Mouse (Mus musculus): ENCODE data around the gene Gm21974.
"Not testable (repeated sequence)": the region's sequence is repeated elsewhere in the genome, so short reads cannot be mapped to it uniquely, and the experiment has no call there.

The Gm21974 gene

DNA sequence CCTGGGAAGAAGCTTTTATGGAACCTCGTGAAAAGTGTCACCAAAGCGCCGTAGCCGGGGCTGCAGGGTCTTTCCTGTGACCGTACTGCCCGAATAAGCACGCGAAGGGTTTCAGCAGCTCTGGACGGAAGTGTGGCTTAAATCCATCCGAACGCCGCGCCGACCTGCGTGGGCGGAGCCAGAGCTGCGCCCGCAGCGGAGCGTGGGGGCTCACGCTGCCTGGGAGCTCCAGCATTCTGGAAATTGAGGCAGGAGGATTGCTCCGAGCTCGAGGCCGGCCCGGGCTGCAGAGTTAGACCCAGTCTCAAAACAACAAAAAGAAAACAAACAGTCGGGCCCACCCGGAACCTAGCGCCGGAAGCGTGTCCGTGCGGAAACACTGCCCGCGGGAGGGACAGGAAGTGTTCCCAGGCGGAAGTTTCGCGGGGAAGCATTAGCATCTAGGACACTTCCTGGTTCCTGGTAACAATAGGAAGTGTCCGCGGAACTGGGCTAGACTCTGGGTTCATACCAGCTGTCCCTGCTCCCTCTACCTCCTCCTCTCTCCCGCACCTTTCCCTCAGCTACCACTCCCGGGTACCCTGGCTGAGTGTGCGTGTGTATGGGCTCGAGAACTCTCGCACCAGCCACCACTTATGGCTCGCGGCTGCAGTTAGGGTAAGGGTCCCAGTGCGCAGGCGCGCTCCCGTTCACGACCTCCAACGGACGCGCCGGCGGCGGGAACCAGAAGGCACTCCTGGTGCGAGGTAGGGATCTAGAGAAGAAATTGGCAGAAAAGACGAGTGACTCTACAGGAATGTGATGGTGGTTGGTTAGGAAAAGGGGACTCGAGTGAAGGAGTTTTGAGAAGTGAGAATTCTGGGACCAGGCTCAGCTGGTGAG lies 18.5 kb downstream of the Gm21974 start, which contains the start of gene Zfp668:
TSS of gene Zfp668 (minus strand) at position 362 of the 882 bp plus-strand sequence.
- DNase-seq (ENCODE audit: low read depth, low spot score): peak; percentile 94

DNA sequence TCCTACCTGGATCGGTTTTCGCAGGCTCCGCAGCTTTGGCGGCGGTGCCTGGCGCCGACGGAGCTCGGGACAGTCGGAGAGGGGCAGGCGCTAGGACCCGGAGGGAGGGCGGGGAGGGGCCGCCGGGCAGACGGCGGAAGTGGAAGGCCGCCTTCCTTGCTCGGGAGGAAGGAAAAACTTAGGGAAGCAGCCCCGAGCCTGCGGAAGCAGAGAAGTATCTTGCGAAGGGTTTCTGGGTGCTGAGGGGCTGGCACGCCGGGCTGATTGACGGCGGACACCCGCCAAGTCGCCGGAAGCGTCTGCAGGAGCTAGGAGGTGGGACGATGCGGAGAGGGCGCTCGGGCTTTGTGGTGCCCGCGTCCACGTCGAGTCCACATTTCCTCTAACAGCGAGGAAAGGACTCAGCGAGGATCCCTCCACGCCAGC lies 19.2 kb downstream of the Gm21974 start, which contains the start of gene Zfp646:
TSS of gene Zfp646 (plus strand) at position 181 of the 426 bp plus-strand sequence.
- peak; percentile 90 for DNase-seq (ENCODE audit: low read depth, low spot score)

GRCm38 (mm10) chr7:127875627-127876001 lies 19.6 kb downstream of the Gm21974 start:
- DNase-seq (ENCODE audit: low read depth, low spot score): peak; percentile 94

DNA sequence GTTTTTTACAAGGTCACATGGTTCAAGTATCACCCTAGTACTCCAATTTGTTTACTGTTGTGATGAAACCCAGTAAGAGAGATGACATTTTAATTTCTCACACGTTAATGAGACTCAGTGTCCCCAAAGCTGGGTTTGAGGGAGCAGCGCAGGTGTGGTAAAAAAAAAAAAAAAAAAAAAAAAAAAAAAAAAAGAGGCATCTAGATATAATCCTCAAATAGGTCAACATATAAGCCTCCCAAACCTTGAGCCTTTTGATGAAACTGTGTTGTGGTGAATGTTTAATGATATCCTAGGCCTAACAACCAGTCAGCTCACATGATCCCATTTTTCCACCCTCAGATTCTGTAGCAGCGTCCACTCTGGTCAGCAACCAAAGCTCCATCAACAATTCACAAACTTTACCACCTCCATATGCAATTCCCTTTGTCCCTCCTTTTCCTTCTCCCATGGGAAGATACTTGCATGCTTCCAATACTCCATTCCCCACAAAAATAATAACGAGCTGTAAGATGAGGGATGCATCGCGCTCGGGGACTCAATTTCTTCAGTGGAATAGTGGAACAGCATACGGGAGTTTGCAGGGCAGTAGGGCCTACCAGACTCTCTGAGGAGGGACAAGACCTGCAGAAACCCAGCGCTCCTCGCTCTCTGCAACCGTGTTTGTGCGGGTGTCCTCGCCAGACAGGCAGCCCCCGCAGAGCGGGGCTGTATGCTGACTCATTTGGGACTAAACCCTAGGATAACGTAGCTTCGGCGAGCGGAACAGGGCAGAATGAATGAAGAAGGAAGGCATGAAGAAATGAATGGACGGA lies 20.2 kb downstream of the Gm21974 start:
- DNase-seq (ENCODE audit: low read depth, low spot score): no peak

DNA sequence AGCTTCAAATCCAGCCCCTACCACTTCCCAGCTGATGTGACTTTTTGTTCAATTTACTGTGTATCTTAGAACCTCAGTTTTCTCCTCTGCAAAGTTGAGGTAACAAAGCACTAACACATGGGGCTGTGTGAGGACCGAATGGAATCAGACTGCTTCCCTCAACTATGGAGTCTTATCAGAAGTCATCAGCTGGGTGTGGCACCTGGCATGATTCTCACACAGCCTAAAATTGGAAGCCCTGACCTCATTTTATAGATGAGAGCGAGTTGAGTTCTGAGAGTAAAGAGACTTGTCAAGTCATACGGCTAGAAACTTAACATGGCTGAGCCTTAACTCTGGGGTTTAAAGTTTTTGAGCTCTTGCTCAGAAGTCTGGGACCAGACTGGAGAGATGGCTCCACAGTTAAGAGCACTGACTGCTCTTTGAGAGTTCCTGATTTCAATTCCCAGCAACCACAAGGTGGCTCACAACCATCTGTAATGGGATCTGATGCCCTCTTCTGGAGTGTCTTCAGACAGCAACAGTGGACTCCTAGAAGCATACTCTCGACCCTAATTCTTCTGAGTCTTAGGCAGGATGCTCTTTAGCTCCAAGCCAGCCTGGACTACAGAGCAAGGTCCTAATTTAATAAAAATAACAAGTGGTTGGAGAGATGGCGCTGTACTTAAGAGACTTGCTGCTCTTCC lies 25.0 kb downstream of the Gm21974 start:
- DNase-seq (ENCODE audit: low read depth, low spot score): no peak

- DNase-seq (ENCODE audit: low read depth, low spot score): peak; percentile 49
These were observed 26.0 kb downstream of the Gm21974 start for GRCm38 (mm10) chr7:127869149-127869810.

DNA sequence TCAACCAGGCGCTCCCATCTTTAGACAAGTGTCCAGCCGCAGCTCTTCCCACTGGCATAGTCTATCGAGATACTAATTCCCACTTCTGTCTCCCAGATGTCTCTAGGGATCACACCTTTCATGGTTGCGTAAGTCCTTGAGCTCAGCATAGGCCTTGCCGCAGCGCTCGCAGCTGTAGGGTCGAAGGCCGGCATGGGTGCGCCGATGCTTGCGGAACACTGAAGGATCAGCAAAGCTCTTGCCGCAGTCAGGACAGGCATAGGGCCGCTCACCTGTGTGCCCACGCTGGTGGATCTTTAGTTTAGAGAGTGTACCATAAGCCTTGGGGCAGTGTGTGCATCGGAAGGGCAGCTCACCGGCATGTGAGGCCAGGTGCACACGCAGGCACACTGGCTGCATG lies 27.6 kb downstream of the Gm21974 start:
- DNase-seq (ENCODE audit: low read depth, low spot score): no peak

DNA sequence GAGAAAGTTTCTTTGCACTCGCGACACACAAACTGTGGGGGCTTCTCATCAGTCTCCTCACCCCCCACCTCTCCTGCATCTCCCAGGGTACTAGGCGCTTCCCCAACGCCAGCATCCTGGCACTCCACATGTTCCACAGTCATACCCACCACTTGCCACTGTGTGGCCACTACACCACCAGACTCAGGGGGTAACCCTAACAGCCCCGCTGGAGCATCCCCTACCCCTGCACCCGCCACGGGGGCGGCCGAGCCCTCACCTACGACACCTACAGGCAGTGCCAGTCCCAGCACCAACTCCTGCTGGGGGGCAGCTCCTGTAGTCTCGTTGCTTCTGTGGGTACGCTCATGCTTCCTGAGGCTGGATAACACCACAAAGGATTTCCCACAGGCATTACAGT lies 28.8 kb downstream of the Gm21974 start:
- DNase-seq (ENCODE audit: low read depth, low spot score): no peak

- DNase-seq (ENCODE audit: low read depth, low spot score): no peak
These were observed 37.0 kb downstream of the Gm21974 start for GRCm38 (mm10) chr7:127858258-127858657.

GRCm38 (mm10) chr7:127850906-127851305 lies 44.3 kb downstream of the Gm21974 start:
- DNase-seq (ENCODE audit: low read depth, low spot score): no peak

DNA sequence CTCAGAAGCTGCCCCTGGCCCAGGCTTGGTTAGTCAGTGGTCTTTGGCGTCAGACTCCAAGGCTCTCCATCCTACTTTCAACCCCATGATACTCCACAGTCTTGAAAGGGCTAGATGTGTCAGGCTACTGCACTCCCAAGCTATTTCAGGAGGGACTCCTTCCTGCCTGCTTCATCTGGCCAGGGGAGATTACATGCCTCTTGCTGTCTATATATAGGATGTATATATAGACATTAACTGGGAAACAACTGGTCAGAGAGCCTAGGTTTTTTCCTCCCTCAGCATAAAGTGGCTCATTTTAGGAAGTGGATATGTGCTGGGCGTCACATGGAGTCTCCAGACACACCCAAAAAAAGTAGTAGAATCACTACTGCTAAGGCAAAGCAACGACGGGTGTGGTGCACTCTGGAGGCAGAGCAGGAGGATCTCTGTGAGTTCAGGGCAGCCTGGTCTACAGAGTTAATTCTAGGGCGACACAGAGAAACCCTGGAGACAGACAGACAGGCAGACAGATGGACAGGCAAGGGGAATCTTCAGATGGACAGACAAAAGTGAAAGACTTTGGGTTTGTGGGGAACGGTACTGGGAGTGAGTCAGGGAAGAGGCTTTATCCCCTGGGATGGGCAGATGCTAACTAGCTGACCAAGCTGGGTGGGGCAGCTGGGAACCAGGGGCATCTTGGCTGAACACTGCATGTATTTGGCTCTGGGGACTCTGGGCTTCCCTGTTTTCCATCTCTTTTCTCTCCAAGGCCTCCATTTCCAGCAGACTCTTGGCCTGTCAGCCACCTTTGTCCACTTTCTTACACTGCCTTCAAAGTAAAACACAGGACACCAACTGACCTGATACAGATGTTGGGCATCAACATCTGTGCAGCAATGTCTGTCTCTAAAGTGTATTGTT lies 45.0 kb downstream of the Gm21974 start:
- no peak for DNase-seq (ENCODE audit: low read depth, low spot score)

- DNase-seq (ENCODE audit: low read depth, low spot score): peak; percentile 71
These were observed 53.1 kb downstream of the Gm21974 start for GRCm38 (mm10) chr7:127842001-127842718.

- DNase-seq (ENCODE audit: low read depth, low spot score): peak; percentile 97
These were observed 53.8 kb downstream of the Gm21974 start for GRCm38 (mm10) chr7:127841340-127842000.

DNA sequence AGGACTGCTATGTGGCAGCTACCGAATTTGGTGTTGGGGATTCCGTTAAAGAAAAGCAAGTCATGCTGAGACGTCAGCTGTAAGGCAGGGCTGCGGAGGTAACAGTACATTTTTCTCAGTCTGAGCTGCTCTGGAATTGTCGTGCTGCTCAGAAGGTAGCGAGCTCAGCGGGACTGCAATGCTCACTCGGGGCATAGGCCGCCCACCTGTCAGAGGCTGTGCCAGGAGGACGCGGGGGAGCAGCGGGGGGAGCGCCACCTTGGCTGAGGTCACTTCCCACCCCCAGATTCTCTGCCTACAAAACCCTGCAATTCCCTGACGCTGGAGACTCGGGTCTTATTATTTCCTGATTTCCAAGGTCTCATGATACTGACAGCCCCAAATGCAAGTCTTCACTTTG lies 54.4 kb downstream of the Gm21974 start:
- peak; percentile 85 for DNase-seq (ENCODE audit: low read depth, low spot score)

DNA sequence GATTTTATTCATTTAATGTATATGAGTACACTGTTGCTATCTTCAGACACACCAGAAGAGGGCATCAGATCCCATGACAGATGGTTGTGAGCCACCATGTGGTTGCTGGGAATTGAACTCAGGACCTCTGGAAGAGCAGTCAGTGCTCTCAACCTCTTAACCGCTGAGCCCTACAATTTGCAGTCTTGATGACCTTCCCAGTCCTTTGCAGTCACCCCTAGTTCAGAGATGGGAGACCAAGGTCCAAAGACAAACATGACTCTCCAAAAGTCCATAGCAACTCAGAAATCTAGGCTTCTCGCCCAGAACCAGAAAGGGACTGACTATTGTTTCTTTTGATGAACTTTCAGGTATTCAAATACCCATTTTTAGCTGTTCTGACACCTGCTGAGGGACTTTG lies 55.2 kb downstream of the Gm21974 start:
- DNase-seq (ENCODE audit: low read depth, low spot score): not testable (repeated sequence)

- not testable (repeated sequence) for DNase-seq (ENCODE audit: low read depth, low spot score)
These were observed 57.4 kb downstream of the Gm21974 start for GRCm38 (mm10) chr7:127837878-127838277.

- DNase-seq (ENCODE audit: low read depth, low spot score): no peak
These were observed 57.8 kb downstream of the Gm21974 start for GRCm38 (mm10) chr7:127837473-127837872.

All from telencephalon, adult 2 months (tissue).